Mouse (Mus musculus): ENCODE measurements around the gene Tpcn1. TPM values are rescaled to one million over a fixed set of nuclear protein-coding genes. Genes with fewer than 3 reads are reported as not detected.
A peak's percentile ranks its signal among the peaks of the same experiment; 100 is the strongest.
"Not testable (repeated sequence)": the region's sequence is repeated elsewhere in the genome, so short reads cannot be mapped to it uniquely, and the experiment has no call there.

Tpcn1 gene
- total RNA-seq, 1 experiment from 2014 or later = 40.2 TPM

DNA sequence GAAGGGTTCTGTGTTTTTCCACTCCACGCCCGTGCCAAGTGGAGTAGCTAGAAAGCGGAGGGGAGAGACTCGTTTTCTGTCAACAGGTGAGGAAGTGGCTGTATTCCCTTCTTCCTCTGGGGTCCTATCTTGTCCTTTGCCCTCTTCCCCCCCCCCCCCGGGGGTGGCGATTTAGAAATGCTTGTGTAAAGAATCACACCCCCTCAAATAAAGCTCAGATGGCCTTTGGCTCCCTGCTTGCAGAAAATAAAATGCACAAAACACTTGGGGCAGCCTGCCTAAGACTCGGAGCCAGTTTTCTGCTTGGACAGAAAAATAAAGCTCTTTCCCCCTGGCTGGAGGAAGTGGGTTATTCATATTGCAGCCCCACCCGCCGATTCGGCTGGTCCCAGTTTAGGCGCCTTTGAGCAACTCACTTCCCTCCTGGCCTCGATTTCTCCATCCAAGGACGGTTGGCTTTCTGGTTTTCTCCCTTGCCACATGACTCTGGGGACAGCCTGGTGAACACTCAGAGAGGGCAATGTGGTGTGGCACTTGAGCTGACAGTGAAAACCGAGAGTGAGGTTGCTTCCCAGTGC lies 76.7 kb downstream of the Tpcn1 start:
- DNase-seq = peak; percentile 27

DNA sequence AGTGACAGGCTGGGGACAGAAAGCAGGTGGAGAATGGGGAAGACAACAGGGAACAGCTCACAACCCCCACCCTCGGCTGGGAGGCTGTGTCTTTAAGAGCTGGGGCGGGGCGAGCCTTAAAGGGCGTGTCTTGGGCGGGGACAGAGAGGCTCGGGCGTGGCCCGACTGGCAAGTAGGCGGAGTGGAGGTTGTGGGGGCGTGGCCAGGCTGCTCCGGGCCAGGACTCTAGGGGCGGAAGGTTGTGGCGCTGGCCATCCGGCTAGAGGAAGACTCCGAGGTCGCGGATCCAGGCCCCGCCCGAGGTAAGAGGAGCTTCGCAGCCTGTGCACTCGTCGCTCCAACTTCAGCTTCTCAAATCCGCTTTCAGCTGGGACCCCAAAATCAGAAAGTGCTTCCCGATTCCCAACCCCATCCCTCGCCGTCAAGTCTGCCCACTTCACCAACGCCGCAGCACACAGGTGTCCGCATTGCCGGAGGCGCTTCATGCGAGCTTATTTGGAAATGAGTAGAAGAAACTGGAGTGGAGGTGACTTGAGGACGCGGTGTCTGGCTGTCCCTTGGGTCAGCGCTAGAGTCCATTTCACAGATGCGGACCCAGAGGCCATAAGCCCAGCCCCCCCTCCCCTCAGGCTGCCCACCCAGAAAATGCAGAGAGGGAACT lies 77.4 kb downstream of the Tpcn1 start, which contains the start of gene Slc8b1:
TSS of gene Slc8b1 (plus strand) at position 187 of the 661 bp plus-strand sequence.
- DNase-seq = peak; percentile 96

DNA sequence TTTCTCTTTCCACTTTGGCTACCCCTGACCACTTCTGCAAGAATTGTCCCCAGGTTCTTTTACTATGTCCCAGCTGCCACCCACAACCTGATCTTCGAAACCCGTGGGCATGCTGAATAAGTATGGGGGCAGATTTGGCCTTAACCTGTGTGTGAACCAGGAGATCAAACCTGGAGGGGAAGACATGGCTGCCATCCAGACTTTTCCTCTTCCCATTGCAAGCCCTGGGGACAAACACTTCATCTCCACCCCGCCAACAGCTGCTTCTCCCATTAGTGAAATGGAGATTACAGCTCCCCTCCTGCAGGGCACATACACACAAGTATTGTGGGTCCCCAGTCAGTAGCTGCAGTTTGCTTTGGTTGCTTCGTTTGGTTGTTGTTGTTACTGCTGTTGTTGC lies 81.2 kb downstream of the Tpcn1 start:
- DNase-seq = no peak

DNA sequence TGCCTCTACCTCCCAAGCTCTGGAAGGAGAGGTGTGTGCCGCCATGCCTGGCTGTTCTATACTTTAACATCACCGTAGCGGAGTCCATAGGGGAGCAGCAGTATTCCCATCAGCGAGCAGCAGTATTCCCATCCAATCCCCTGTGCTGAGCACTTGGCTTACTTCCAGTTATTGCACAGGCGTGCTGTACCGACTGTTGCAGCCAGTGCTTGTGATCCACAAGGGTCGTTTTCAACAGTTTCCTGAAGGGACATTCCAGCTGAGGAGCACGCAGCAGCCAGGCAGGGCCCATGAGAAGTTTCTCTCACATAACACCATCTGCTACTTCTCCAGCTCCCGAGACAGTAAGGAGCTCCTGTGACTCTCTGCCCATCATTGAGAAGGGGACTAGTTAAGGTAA lies 82.0 kb downstream of the Tpcn1 start:
- DNase-seq = no peak

DNA sequence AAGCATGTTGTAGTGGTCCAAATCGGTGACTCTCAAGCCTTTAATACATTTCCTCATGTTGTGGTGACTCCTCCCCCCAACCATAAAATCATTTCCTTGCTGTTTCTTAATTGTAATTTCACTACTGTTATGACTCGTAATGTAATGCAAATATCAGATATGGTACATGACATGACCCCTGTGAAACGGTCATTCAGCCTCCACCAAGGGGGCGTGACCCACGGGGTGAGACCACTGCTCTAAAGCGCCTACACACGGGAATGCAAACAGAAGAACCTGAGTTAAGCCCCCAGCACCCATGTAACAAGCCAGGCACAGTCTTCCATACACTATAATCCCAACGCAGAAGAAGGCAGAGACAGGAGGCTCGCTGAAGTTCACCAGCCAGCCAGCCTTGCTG lies 82.7 kb downstream of the Tpcn1 start:
- no peak for DNase-seq

DNA sequence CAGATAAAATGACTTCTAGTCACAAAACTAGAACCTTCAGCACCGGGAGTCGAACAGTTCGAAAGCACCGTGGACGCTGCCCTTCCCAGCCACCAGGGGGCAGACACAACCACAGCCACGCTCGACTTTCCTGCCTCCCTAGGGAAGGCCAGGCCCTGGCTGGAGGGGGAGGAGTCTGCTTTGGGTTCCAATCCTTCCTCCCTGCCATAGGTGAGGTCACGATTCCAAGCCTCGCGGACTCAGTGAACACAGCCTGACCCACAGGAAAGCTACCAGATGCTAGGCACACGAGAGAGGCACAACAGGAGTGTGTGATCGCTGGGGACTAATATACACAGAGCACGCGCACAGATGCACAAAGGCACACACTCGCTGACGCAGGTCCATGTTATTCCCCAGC lies 83.1 kb downstream of the Tpcn1 start:
- DNase-seq = peak; percentile 86

DNA sequence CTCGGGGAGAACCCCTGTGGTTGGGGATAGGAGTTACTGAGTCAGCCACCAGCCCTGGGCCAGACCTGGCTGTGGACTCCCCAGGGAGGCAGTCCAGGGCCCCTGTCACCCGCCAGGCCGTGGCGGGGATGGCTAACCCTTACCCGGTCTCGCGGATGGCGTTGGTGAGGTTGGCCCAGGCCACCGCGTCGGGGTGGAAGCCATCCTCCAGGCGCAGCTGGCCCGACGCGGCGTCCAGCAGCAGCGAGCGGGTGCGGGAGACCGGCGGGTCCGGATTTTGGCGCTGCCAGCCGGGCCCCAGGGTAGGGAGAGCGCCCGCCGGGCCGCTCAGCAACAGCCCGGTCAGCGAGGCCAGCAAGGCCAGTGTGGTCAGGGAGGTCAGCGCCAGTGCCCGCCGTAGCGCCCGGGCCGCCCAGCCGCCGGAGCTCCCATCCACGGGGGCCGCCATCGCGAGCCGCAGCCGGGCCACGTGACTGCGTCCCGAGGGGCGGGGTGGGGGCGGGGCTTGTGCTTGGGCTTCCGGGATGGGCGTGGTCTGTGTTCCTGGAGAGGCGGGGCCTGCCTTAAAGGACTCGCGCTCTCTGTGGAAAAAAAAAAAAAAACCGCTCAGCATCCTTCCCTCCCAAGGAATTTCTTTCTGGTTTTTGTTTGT lies 85.2 kb downstream of the Tpcn1 start, which contains the start of gene Plbd2:
TSS of gene Plbd2 (minus strand) at position 482 of the 652 bp plus-strand sequence.
- DNase-seq = peak; percentile 88

DNA sequence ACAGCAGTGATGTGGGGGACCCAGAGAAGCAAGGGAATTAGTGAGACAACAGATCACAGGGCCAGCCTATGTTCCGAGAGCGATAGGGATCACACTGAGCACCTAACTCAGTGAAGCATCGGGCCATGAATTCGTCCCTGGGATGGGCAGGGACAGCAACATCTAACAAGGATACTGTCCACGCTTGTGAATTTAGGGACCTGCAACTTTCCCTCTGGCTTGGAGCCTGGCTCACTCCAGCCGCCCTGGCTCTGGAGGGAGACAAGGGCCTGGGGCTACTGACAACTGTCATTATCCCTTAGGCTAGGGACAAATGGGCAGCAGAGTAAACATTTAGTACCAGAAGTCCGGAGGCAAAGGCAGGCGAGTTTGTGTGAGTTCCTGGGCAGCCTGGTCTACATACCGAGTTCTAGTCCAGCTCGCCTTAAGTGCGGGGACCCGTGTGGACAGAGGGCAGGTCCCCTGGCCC lies 85.8 kb downstream of the Tpcn1 start:
- DNase-seq = no peak

DNA sequence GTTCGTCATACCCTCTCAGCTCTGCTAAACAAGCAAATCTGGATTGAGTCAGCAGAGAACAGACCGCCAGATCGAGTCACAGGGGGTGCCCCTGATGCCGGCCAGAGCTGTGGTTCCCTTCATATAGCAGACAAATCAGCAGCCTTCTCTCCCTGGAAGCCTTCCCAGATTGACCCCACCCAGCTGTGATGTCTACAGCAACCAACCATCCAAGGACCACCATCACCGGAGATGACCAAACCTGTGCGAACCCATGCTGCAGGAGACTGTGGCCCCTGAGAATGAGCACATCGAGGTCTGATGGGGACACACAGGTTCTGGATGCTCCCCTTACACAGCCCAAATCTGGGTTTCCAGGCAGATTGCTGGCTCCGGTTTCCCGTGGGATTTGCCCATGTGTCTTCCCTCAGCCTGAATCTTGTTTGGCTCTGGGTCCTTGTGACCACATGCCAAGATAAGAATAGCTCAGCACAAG lies 86.3 kb downstream of the Tpcn1 start:
- DNase-seq = no peak

DNA sequence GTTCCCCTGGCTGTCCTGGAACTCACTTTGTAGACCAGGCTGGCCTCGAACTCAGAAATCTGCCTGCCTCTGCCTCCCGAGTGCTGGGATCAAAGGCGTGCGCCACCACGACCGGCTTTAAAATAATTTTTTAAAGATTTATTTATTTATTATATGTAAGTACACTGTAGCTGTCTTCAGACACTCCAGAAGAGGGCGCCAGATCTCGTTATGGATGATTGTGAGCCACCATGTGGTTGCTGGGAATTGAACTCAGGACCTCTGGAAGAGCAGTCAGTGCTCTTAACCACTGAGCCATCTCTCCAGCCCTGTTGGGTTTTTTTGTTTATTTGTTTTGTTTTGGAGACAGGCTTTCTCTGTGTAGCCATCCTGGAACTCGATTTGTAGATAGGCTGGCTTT lies 87.9 kb downstream of the Tpcn1 start:
- not testable (repeated sequence) for DNase-seq

DNA sequence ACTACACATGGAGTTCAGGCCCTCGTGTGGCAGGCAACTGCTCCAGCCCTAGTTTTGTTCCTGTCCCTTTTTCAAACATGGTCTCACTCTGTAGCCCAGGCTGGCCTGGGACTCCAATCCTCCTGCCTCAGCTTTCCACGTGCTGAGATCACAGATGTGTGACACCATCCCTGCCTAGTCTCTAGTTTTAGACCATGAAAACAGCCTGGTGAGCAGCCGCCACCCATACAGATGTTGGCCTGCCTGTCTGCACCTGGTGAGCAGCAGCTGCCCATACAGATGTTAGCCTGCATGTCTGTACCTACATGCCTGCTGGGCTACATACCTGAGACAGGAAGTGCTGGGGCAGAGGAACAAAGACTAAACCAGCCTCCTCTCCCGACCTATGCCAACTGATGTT lies 89.3 kb downstream of the Tpcn1 start:
- DNase-seq = no peak

DNA sequence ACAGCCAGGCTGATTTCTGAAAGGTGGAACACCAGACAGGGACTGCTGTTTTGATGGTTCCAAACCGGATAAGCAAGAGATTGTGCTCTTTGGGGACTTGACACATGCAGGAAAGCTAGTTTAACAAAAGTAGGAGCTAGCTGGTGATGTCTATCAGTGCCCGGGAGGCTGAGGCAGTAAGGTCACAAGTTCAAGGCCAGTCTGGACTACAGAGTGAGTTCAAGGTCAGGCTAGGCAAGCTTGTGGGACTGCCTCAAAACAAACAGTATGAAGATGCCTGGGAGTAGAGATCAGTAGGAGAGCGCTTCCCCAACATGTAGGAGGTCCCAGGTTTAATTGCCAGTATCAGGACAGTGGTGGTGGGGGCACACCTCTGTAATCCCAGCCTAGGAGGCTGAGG lies 91.4 kb downstream of the Tpcn1 start:
- no peak for DNase-seq

DNA sequence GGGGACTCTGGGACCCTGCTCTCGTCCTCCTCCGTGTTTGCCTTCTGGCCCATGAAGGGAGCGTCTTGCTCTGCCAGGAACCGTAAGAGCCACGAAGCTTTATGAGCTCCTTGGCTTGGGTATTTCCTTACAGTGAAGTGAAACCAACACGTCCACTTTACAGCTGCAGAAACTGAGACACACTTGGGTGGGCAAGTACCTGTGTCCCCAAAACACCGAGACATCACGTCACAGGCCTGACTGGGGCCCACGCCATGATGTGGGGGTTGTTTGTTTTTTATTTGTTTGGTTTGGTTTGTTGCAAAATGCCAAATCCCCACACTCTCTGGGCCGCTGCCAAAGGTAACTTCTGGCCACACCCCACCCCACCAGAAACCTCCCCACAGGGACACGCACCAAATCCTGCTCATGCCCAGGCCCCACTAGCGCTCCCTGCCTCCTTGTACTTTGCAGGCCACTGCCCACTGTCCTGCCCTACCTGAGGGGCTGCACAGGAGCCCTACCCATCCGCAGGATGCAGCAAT lies 92.7 kb downstream of the Tpcn1 start:
- DNase-seq = no peak

DNA sequence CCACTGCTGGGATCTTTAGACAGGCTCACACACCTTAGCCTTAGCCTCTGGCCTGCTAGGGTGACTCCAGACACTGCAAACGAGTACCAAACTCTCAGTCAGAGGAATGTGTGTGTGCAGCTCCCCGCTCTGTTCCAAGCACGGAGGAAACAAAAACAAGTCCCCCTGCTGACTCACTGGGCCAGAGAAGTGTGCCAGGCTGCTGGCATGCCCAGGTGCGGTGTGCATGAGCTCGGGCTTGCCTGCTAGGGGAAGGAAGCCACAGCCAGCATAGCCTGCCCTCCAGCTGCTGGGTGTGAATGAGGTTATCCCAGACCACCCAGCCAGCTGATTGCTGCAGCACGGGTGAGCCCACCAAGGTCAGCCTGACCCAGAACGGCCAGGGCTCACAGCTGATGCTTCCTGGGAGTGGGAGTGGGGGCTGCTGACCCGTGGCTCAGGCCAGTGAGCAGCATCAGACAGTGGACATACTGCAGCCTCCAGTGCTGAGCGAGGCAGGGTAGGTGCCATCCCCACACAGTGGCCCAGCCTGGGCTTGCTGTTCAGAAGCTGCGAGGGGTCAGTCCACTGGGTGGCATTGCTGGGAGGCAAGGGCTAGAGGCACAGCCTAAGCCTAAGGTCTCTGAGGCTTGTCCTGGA lies 93.3 kb downstream of the Tpcn1 start:
- DNase-seq = peak; percentile 31

DNA sequence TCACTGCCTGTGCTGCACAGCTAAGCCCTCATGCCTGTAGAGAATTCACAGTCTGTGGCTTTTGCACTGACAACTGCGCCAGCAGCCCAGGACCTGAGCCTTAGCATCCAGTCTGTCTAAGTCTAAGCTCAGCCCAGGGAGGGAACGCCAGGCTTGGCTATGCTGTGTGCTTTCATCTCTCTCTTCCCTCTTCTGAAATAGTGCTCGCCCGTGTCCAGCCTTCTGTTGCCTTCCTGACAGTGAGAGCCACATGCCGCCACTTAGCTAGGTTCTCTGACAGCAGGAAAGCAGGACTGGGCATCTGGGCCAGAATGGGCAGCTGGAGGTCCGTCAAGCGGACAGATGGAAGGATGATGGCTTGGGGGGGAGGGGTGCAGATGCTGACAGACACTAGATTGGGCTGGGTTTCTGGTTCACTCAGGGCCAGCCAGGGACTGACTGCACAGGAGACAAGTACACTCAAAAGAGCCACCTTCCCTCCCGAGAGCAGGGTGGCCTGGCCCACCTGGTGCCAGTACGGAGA lies 94.5 kb downstream of the Tpcn1 start:
- DNase-seq = no peak

DNA sequence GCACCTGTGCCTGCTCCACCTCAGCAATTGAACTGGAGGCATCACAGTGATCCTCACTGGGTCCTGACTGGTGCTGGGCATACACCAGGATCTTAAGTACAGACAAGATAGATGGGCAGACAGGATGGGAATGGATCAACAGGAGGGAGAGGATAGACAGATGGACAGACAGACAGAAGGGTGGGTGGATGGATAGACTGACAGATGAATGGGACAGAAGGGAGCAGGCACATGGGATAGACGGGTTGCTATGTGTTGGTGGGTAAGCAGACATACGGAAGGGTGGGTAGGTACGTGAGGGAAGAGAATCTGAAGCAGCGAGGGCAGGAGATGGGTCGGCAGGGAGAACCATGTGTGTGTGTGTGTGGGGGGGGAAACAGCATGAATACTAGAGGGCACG lies 95.0 kb downstream of the Tpcn1 start:
- DNase-seq = no peak

DNA sequence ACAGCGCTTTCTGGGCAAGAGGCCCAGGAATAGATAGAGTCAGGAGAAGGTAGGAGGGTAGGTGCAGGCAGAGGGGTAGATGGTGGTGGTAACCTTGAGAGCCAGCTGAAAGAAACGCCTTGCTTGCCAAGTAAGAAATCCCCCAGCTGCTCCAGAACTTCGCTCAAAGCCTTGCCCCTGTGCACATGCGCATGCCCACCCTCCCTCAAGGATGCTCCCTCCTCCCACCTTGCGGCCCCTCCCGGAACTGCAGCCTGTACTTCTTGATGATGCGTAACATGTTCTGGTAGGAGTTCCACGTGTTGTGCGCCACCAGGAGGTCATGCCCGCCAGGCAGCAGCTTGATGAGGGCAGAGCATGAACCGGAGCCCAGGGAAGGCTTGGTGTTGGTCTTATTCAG lies 96.0 kb downstream of the Tpcn1 start:
- DNase-seq = peak; percentile 35

DNA sequence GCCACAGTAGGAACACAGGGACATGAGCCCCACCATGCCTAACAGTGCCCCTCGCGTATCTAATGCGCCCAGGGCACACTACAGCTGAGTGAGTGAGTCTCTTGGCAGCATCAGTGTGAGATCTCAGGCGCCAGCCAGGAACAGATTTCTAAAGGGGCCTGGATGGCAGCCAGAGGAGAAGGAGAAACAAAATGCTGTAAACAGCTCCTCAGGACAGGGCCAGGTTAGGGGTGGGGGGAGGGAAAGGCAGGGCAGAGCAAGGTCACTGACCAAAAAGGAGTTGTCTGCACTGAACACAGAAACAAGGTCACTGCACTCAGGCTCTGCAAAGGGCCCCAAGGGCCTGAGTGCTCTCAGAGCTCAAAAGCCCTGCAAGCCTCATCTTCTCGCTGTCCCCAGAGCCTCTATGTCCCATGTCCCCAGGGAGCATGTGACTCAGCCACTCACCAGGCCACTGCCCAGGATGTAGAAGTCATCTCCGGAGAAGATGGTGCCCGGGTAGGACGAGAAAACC lies 97.7 kb downstream of the Tpcn1 start:
- peak; percentile 52 for DNase-seq

DNA sequence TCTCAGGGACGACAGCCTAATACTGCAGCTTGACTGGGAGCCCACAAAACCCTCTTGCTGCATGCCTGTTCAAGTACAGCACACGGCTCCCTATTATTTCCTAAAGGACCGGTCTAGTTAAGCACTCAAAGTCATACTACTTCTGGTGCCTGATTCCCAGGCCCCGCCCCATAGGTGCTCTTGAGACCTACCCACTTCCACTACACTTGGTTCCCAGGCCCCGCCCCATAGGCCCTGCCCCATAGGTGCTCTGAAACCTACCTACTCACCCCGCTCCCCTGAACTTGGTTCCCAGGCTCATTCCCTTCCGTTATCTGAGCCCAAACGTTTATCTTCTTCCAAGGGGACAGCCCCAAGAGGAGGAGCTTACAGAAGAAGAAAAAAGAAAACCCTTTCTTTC lies 100.6 kb downstream of the Tpcn1 start:
- DNase-seq = no peak

Data from adrenal gland, postnatal 25 days (tissue).